Mouse (Mus musculus) heart, adult 9 months (tissue): Measurements from ENCODE around the gene Cyp2c23.

Experiments
- DNase-seq, 2 experiments: peaks; one replicate each; pipeline ENCODE4 v3.0.0; 2022; ENCODE audit warnings: low spot score in 2 of 2

The Cyp2c23 gene

DNA sequence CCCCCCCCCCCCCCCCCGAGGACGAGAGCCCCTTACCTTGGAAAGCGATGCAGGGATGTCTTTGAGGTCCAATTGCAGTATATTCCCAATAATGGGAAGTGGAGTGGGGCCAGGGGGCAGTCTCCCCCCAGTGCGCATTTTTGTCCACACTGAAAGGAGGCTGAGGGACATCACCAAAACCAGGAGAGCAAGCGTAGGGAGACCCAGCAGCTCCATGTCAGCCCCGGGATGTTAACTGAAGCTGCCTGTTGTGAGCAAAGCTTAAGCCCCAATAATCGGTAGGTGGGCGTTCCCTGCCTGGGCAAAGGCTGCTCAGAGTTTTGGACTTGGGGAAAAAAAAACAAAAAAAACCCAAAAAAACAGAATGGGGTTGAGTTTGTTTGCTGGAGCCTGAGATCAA, at the start of gene Cyp2c23:
Gene Cyp2c23, minus strand, starts transcription at position 237 of the 400 bp plus-strand sequence.
- no peak for DNase-seq

DNA sequence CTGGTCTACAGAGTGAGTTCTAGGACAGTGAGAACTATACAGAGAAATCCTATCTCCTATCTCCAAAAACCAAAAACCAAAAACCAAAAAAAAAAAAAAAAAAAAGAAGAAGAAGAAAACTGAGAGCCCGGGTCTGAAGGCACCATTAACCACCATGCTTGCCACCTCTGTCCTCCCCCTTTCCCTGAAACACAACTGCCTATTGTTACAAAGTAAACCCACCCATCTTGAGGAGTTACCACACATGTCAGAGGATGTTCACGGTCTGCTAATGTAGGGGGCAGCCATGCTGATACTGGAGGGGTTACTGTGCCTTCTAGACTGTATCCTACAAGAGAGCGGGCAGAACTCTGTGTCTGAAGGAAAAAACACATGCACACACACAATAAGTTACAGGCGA, 48.0 kb upstream of the Cyp2c23 start:
- DNase-seq, result no peak

DNA sequence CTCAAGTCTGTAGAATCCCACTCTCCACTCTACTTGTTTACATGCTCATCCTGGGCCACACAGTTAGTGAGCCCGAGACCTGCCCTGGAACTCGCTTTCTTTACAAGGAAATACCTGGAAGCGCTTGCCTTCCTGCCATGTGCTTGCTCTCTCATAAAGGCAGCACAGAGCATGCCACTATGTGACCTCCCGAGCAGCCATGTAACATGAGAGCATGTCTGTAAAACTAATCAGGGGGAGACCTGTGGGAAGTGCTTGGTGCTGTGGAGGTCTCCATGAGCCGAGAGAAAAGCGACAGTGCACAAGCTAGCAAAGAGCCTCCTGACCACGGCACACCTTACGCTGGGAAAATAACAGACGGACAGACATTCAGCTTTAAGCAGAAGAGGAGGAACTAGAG, 47.4 kb upstream of the Cyp2c23 start:
- no peak for DNase-seq

DNA sequence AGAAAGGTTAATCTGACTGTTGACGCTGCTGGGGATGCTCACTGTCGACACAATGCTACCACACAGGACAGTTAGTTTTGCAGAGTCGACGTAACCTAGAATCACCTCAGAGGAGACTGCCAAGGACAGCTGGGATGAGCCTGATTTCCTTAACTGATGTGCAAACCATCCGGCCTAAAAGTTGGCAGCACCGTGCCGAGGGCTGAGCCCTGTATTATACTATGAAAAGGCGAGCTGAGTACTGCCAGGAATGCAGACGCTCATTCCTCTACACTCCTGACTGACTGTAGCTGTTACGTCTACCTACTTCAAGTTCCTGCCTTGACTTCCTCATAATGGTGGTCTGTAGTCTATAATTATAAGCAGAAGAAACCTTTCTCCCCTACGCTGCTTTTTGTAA, 46.0 kb upstream of the Cyp2c23 start:
- no peak for DNase-seq

DNA sequence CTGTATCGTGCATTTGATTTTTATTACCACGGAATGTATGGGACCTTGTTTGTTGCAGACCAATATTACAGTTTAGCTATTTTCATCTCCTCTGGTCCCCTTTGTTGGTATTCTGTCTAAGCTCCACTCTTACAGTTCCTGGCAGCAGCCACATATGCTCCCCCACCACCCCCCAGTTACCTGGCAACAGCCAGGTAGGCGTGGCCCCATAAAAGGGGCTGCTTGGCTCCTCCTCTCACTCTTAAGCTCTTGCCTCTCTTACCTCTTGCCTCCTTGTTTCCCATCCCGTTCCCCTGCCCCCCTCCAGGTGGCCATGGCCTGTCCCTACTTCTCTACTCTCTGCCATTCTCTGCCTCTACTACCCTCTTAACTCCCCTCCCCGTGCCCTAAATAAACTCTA, 42.2 kb upstream of the Cyp2c23 start:
- DNase-seq, result no peak

DNA sequence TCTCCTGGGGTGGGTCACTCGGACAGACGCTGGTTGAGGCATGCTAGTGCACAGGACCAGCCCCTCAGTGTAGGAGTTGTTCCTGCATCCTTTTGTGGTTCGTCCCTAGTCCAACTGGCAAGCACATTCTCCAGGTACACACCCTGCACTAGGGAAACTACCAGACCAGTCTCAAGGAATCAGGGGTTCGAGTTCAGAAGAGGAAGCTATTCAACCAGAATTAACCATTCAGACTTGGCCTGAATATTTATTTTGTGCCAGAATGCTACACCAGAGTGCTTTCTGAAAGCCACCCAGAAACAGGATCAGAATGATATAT, 40.9 kb upstream of the Cyp2c23 start:
- DNase-seq, result no peak

DNA sequence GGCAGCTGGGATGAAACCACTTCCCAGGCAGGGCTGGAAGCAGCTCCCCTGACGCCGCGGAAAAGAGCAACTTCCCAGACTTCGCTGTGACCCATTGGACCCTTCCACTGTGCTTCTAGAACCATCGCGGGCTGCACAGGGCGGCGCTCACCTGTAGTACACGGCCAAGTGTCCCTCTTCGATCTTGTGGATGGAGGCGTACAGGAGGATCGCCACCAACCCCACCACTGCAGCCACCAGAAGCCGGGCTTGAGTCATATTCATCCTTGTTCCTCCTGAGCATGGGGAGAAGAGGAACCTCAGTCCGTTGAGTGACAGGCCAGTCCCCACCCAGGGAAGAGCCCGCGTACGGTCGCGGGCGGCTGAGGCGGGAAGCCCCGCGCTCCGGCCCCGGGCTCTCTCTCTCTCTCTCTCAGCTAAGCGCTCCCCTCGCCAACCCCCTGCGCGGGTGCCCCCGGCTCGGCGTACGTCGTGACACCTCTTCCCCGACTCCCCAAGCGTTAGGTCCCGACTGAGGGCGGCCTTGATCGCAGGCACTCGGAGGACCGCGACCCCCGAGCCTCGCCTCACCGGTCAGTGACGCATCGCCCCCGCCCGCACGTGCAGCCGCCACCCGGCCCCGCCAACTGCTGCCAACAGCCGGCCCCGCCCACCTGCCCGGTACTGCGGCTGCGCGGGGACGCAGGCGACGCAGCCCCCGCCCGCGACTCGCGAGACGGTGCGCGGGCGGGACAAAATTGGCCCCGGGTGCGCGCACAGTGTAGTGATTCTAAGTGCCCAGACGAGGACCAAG, 40.3 kb upstream of the Cyp2c23 start, which contains the start of gene Erlin1:
Gene Erlin1, minus strand, starts transcription at position 665 of the 793 bp plus-strand sequence.
- DNase-seq, result peak; percentile 87 to 88

DNA sequence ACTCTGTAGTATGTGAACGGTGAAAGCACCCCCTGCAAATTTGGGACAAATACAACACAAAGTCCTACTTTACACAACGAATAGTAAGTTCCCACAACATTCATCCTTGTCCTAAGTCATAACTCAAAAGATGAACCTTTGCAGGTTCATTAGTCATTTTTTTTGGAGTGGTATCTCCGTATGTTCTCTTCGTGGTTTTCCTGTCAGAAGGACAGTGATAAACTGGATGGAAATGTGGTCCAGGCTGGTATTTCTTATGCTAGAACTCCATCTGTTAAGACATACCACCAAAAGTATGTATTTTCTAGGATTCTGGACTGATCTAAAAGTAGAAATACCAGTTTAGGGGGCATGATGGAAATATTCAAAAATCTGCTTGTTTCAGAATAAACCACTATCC, 39.2 kb upstream of the Cyp2c23 start:
- DNase-seq, result no peak

DNA sequence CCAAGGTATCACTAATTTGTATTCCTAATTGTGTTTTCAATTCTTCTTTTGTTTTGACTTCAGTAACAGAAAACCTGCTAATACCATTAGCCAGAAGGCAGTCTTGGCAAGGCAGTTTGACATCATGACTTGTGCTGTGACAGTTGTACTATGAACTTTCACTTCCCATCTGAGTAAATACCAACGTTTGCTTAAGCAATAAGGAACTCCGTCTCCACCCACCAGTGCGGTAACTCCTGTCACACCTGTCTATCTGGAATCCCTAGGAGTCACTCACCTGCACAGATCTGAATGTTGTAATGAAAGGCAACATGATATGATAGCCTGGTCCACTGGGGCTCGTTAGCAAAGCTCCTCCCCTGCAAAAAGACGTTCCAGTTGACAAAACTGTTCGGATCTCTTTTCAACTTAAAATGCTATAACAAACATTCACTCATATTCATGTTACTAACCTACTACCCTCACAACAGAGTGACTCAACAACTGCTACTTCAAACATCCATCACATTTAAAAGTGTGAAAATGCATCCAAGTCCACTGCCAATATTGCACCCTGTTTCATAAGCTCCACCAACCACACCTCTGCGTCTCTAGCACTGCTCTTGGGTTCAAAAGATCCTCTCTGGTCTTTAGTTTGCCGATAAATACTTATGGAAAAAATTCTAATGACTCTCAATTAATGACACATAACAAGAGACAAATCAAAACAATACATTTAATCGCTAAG, 38.5 kb upstream of the Cyp2c23 start:
- peak in 1 of 2 experiments; percentile 2 for DNase-seq

DNA sequence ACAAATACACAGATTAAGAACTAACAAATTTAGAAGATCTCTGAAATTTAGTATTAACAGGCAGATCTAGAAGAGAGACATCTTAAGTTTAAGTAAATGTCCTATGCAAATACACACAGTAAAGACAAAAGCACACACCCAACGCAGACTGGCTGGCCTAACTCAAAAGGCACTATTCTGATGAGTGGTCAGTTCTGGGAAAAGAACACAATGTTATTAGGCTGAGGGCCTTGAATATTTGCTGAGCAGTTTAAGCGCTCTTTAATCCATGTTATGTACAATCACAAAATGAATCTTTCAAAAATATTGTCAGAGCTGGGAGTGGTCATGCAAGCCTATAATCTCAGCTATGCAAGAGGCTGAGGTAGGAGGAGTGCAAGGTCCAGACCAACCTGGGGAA, 35.7 kb upstream of the Cyp2c23 start:
- no peak for DNase-seq

DNA sequence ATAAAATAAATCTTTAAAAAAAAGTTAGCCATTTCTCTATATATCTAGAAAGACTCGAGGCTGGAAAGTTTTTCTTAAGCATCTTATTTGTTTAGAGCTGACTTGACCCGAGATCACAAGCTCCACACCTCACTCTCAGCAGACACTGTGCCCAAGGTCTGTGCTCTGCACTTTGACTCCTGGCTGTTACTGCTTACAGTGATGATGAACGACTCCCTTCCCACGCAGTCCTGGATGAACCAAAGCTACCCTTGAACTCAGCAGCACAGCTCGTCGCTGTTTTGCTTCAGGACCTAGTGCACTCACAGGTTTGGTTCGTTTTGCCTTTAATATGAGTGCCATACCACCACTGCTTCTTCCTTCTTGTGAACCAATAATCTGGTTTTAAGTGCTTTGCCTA, 34.8 kb upstream of the Cyp2c23 start:
- DNase-seq, result no peak

DNA sequence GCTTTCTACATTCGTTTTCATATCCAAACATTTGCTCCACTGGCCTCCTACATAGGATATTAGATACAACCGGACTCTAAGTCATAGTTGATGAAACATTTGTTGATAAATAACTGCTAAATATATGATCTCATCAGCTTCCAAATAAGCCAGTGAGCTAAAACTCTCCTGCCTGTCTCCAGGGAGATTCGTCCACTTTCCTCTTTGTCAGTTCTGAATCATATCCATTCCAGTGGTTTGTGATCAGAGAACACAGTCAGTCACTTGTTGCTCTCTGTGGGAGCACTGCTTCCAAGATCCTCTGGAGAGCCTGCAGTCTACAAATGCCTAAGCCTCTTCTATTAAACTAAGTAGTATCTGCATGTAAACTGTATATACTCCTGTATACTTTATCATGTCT, 31.2 kb upstream of the Cyp2c23 start:
- no peak for DNase-seq

DNA sequence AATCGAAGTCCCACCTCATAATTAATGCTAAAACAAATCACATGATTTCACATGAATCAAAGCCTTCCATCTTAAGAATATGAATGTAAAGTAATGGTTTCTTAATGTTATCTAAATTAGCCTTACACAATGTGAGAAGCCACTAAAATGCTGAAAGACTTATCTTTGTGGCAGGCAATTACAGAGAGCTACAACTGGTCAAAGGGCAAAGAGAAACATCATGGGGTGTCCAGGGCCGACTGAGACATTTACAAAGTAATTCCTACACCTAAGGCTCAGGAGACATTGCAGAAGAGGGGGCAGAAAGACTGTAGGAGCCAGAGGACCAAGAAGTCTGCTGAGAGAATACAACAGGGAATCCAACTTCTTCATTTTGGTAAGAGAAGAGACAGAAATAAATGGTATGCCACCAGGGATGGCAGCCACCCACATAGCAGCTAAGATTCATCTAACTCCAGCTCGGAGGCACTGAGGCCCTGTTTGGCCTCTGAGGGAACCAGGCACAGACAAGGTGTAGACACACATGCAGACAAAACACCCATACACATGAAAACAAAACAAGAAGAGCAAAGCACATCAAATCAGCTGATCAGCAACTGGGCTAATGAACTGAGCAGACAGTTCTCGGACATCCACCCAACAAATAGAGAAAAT, 26.3 kb upstream of the Cyp2c23 start:
- DNase-seq, result no peak

DNA sequence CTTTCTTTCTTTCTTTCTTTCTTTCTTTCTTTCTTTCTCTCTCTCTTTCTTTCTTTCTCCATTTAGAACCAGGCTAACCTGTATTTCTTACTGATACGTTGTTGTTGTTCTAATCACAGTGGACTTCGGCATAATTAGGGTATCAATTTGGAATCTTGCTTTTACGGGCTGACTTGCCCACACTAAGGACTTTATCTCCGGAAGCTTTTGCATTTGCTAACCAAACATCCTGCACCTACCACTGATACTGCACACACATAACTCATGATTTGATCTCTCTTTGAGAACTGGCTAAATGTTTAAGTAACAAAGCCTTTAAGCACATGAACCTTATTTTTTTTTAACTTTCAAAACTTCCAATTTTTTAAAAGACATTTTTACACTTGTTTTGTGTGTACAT, 21.4 kb upstream of the Cyp2c23 start:
- DNase-seq, result no peak

DNA sequence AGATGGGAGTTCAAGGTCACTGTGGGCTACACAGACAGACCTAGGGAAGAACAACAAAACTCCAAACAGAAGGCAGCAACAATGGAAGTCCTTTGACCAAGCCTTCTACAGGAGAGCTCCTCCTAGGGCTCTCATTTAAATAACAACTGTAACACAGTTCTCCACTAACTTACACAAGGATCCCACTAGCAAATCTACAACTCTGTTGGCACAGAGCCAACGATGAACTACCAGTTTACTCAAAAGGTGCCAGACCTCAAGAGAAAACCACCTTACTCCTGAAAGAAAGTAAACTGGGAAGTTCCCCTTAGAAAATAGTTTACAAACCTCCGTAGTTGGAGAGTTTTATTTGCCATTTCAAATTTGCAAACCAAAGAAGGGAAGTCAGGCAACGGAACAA, 20.3 kb upstream of the Cyp2c23 start:
- no peak for DNase-seq

DNA sequence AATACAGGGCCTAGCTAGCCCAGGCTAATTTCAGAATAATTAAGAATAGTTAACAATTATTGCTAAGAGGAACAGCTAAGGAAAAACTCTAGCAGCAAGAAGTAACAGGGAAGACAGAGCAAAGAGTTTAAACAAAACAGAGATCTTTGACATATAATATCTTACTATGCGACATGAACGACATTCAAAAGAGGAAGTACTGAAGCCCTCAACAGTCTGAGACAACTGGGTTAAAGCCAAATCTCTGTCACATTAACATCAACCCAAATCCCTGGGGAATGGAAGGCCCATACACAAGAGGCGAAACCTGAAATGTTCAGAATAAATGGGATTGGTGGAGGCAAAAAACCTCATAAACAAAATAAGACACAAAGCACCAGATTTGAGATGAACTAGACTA, 16.8 kb upstream of the Cyp2c23 start:
- DNase-seq, result no peak

DNA sequence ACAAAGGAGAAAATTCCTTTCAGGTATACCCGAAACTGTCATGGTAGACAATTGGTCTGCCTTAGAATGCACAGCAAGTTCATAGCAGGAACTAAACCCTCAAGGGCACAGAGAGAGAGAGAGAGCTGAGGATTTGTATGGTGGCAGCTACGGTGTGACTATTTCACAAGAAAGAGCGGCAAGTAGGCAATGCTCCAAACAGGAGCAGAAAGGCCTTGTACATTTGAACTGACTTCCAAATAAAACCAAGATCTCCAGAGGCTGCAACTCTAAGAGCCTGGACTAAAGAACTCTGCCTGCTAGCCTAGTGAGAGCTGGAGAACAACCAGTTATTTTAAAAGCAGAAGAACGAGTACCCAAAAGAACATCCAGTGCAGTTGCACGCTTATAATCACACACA, 13.1 kb upstream of the Cyp2c23 start:
- no peak for DNase-seq

DNA sequence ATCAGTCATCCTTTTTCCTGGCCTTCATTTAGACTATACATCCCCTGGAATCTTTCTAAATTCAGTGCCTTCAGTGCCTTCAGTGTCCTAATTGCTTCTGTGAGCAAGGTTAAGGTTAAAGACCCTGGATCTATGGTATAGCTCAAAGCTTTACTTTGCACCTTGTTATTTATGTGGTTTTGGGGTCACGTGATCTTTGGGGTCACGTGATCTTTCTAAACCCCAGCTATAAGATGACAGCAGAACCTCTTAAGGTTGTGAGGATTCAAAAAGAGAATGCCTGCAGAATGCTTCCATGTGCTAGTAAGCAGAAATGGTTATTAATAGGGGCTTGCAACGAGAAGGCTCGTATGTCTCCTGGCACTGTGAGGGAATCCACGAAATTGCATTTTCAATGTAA, 4.4 kb upstream of the Cyp2c23 start:
- DNase-seq, result no peak

DNA sequence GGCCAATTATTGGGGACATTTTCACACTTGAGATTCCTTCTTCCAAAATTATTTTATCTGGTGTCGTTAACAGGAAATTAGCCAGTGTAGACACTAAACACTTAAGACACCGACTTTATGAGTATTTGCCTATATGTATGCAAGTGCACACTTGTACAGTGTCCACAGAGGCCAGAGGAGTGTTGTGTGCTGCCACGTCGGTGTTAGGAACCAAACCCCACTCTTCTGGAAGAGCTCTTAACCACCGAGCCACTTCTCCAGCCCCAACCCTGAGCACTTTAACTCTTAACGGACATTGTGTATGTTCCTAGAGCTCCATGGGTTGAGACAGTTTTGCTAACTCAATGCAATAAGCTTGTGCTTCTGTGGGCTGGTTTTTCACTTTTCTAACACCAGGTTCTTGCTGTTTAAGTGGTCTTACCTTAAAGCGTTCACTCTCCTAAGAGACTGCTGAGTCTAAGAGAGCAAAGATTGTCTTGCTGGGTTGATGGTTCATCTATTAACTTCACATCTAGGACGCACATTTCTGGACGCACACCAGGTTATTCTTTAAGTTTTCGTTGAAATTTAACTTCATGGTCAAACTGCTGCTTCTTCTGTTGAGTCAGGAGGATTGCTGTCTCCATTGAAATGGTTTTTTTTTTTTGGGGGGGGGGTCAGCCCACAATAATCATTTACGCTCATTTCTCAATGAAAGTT, 3.2 kb upstream of the Cyp2c23 start:
- DNase-seq, result no peak

DNA sequence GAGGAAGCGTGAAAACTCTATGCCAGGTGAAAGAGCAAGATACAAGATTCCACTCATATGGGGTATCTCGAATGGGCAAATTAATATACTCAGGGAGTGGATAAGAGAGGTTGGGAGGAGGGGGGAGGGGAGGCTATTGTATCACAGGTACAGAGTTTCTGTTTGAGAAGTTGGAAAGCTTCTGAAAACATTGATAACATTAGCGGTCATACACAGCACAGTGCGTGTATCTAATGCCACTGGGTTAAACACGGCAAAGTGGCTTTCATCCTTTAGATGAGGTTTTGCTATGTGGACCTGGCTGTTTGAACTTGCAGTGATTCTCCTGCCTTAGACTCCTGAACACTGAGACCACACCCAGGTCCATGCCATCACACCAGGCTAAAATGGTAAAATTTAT, 1.0 kb upstream of the Cyp2c23 start:
- no peak for DNase-seq

DNA sequence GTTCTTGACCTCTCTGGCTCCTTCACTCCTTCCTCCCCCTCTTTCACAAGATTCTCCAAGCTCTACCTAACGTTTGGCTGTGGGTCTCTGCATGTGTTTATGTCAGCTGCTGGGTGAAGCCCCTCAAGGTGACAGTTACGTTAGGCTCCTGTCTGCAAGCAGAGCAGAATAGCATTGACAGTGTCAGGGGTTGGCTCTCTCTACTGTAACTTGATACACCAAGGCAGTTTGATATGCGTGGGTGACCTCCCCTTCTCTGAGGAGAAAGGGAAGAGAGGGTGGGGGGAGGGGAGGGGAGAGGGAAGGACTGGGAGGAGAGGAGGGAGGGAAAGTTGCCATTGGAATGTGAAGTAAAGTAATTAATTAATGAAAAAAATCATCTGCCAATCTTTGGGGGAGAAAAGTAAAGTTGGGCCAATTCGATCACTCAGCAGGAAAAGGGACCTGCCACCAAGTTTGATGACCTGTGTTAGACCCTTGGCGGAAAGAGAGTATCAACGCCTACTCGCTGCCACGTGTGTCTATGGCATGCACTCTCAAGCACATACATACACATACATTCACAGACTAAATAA, 2.0 kb downstream of the Cyp2c23 start:
- DNase-seq, result no peak
